Mouse (Mus musculus): ENCODE measurements around the gene Gemin7. TPM values are rescaled to one million over a fixed set of nuclear protein-coding genes. Genes with fewer than 3 reads are reported as not detected.

The Gemin7 gene
- 100 to 1,000 TPM; 111 to 136 TPM for polyA plus RNA-seq (2017; shearing (Covaris generic))

DNA sequence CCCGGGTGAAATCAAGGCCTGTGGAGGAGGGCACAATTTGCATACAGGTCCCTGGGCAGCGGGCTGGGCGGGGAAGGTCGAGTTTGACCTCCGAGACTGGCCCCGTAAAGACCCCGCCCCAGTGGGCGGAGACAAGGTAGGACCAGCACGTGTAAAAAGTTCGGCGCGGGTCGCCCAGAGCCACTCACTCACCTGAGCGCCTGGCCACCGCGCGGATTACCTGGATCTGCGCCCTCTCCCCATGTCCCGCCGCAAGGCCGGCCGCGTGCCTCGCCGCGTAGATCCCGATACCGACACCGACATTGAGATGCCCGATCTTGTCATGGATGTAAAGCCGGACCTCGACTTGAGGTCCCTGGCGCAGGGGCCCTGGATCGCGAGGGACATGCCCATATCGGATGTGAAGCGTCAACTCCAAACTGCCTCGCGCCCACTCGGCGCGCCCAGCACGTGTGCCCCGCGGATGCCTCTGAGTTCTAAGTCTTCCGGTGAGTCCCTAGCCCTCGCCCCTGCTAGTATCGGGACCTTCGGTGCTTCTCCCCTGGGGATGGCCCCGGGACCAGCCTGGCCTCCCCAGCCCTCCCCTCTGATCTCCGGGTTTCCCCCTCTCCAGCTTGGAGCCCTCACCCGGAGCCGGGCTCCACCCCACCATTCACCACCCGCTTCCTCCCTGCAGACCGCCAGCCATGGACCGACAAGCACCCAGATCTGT is at the start of gene Gemin7, which contains the start of gene Zfp296:
Gene Gemin7 (minus strand): TSS at position 455 of the 712 bp plus-strand sequence.
Gene Zfp296 (plus strand): TSS at position 147 of the 712 bp plus-strand sequence.

DNA sequence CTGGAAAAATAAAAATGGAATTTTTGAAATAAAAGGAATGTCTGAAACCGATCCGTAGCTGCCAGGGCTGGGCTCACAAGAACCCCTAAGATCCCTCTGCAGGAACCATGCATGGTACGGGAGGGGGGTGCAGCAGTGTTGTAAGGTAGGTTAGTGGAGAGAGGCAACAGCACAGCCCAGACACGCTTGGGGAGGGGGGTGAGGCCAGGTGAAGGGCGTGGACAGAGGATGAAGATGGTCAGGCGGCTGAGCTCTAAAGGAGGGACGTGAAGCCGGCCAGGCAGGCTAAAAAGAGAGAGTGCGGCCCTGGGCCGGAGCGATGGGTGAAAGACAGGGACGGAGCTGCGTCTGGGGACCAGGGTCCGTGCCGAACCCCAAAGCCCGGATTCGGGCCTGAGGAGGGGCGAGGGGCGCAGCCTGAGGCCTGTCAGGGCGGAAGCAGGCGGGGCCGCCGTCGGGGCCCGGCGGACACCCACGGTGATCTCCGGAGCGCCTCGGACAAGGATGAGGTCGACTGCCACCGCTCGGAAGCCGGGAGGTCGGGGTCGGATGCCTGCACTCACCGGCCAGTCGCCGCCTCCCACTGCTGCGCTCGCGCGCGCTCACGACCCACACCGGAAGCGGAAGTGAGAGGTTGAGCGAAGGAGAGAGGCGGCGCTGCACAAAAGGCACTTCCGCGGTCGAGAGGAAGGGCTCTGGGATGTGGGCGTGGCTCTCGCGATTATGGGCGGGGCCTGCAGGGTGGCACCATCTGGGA is 26.6 kb upstream of the Gemin7 start, which contains the start of gene Clasrp:
Gene Clasrp (minus strand): TSS at position 638 of the 757 bp plus-strand sequence.

DNA sequence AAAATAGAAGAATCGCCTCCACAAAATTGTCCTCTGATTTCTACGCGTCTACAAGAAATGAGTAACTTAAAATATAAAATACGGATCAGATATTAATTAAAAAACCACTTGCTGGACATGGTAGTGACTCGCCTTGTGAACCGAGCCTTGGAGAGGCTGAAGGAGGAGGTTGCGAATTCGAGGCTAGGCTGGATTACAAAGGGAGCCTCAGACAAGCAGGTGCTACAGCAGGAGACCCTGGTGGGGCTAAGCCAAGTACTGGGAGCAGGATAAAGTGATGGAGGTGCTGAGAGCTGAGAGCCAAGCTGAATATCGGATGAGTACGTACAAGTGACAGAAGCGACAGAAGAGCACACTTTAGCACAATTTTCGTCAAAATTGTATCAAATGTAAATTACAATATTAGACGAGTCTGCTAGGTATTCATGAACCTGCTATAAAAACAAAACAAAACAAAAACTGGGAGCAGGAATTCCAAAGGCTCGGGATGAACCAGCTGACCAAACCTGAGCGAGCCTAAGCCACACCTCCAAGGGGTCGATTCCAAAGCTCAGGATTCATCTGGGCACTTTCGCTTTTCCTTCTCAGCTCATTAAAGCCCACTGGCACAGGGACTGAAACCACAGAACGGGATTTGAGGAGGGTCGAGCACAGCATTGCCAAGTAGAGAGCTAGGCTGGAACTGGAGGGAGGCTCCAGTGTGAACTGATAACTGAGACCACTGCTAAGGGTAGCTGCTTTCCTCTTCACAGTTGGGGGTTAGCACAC is 14.6 kb downstream of the Gemin7 start, which contains the start of gene Ppp1r37:
Gene Ppp1r37 (minus strand): TSS at position 434 of the 768 bp plus-strand sequence.

DNA sequence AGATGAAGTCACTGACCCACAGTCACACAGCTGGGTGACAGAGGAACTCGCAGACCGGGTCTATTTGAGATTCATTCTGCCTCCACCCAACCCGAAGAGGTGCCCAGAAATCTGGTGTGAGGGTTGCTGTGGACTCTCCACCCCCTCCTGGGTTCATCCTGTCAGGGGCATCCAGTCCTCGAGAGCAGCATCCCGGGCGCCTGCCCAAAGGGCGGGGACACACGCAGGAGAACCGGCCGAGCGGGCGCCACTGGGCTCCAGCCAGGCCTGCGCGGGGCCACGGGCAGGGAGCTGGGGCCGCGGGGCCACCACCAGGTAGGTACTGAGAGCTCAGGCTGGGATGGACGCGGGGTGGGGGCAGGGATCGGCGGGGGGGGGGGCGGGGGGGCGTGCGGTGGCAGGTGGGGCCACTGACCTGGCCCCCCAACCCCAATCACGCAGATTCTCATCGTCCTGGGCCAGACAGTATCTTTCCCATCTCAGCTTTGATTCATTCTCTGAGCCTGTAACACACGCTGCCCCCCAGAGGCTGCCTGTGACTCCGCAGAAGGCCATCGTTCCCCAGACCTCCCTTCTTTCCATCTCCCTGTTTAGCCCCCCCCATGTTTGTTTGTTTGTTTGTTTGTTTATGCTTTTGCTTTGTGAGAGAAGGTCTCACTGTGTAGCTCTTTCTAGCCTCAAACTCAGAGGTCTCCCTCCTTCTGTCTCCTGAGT is 59.6 kb downstream of the Gemin7 start, which contains the start of gene Nkpd1:
Gene Nkpd1 (plus strand): TSS at position 187 of the 714 bp plus-strand sequence.

Other genes starting within 250 kb of the Gemin7 start
- 10 to 100 TPM; 75.1 to 88.2 TPM for gene Ercc1, start 232.8 kb downstream of the Gemin7 start, polyA plus RNA-seq (2017; shearing (Covaris generic))
- gene Cd3eap, start 218.1 kb downstream of the Gemin7 start, polyA plus RNA-seq (2017; shearing (Covaris generic)) = 10 to 100 TPM in 1 of 2 experiments, 1 to 10 TPM in 1; 9.9 to 14.4 TPM
- gene Ppp1r13l, start 217.8 kb downstream of the Gemin7 start, polyA plus RNA-seq (2017; shearing (Covaris generic)) = 1 to 10 TPM in 1 of 2 experiments, under 1 TPM in 1; 0.48 to 1.3 TPM
- gene Ercc2, start 195.6 kb downstream of the Gemin7 start, polyA plus RNA-seq (2017; shearing (Covaris generic)) = 10 to 100 TPM in 1 of 2 experiments, 1 to 10 TPM in 1; 9.8 to 12.6 TPM
- gene Klc3, start 173.5 kb downstream of the Gemin7 start, polyA plus RNA-seq (2017; shearing (Covaris generic)) = 10 to 100 TPM; 12.0 to 18.6 TPM
- gene Ckm, start 172.8 kb downstream of the Gemin7 start, polyA plus RNA-seq (2017; shearing (Covaris generic)) = 1 to 10 TPM in 1 of 2 experiments, under 1 TPM in 1; 0.45 to 2.1 TPM
- 1 to 10 TPM; 6.1 to 8.5 TPM for gene Mark4, start 118.8 kb downstream of the Gemin7 start, polyA plus RNA-seq (2017; shearing (Covaris generic))
- gene Exoc3l2, start 114.3 kb downstream of the Gemin7 start, polyA plus RNA-seq (2017; shearing (Covaris generic)) = under 1 TPM in 1 of 2 experiments, not detected in 1; 0.09 TPM
- gene Bloc1s3, start 69.2 kb downstream of the Gemin7 start, polyA plus RNA-seq (2017; shearing (Covaris generic)) = 1 to 10 TPM; 9.1 to 9.8 TPM
- 100 to 1,000 TPM in 1 of 2 experiments, 10 to 100 TPM in 1; 79.0 to 101 TPM for gene Trappc6a, start 69.2 kb downstream of the Gemin7 start, polyA plus RNA-seq (2017; shearing (Covaris generic))
- gene Nkpd1, start 59.8 kb downstream of the Gemin7 start, polyA plus RNA-seq (2017; shearing (Covaris generic)) = under 1 TPM in 1 of 2 experiments, not detected in 1; 0.60 TPM
- gene Ppp1r37, start 14.5 kb downstream of the Gemin7 start, polyA plus RNA-seq (2017; shearing (Covaris generic)) = 10 to 100 TPM; 15.7 to 15.9 TPM
- 1 to 10 TPM in 1 of 2 experiments, under 1 TPM in 1; 0.94 to 1.7 TPM for gene Zfp296, start 308 bp downstream of the Gemin7 start, polyA plus RNA-seq (2017; shearing (Covaris generic))
- 10 to 100 TPM; 59.6 to 76.8 TPM for gene Clasrp, start 26.9 kb upstream of the Gemin7 start, polyA plus RNA-seq (2017; shearing (Covaris generic))
- gene Relb, start 51.8 kb upstream of the Gemin7 start, polyA plus RNA-seq (2017; shearing (Covaris generic)) = 100 to 1,000 TPM in 1 of 2 experiments, 10 to 100 TPM in 1; 95.9 to 105 TPM
- 100 to 1,000 TPM; 150 to 152 TPM for gene Clptm1, start 87.4 kb upstream of the Gemin7 start, polyA plus RNA-seq (2017; shearing (Covaris generic))
- gene Apoc2, start 100.3 kb upstream of the Gemin7 start, polyA plus RNA-seq (2017; shearing (Covaris generic)) = not detected
- not detected for gene Gm44805, start 103.8 kb upstream of the Gemin7 start, polyA plus RNA-seq (2017; shearing (Covaris generic))
- gene Apoc4, start 103.9 kb upstream of the Gemin7 start, polyA plus RNA-seq (2017; shearing (Covaris generic)) = under 1 TPM in 1 of 2 experiments, not detected in 1; 0.07 TPM
- gene Apoc1, start 115.1 kb upstream of the Gemin7 start, polyA plus RNA-seq (2017; shearing (Covaris generic)) = 1 to 10 TPM in 1 of 2 experiments, not detected in 1; 1.5 TPM
- 10 to 100 TPM; 10.9 to 46.1 TPM for gene Apoe, start 121.6 kb upstream of the Gemin7 start, polyA plus RNA-seq (2017; shearing (Covaris generic))
- gene Tomm40, start 137.8 kb upstream of the Gemin7 start, polyA plus RNA-seq (2017; shearing (Covaris generic)) = 10 to 100 TPM; 74.3 to 77.1 TPM
- under 1 TPM; 0.10 to 0.84 TPM for gene Nectin2, start 172.9 kb upstream of the Gemin7 start, polyA plus RNA-seq (2017; shearing (Covaris generic))
- 10 to 100 TPM in 1 of 2 experiments, 1 to 10 TPM in 1; 2.3 to 15.9 TPM for gene Bcam, start 193.4 kb upstream of the Gemin7 start, polyA plus RNA-seq (2017; shearing (Covaris generic))
- gene Cblc, start 219.2 kb upstream of the Gemin7 start, polyA plus RNA-seq (2017; shearing (Covaris generic)) = 1 to 10 TPM in 1 of 2 experiments, under 1 TPM in 1; 0.25 to 1.3 TPM
- 100 to 1,000 TPM in 1 of 2 experiments, 10 to 100 TPM in 1; 88.9 to 130 TPM for gene Bcl3, start 245.2 kb upstream of the Gemin7 start, polyA plus RNA-seq (2017; shearing (Covaris generic))